Mouse (Mus musculus): ENCODE data around the gene Tatdn3.
A peak's percentile ranks its signal among the peaks of the same experiment; 100 is the strongest.
"Not testable (repeated sequence)": the region's sequence is repeated elsewhere in the genome, so short reads cannot be mapped to it uniquely, and the experiment has no call there.

Gene Tatdn3

GRCm38 (mm10) chr1:191035649-191036048 lies 27.1 kb downstream of the Tatdn3 start:
- no peak for DNase-seq (ENCODE audit: low read depth, low spot score)

- DNase-seq (ENCODE audit: low read depth, low spot score): not testable (repeated sequence)
Observed at GRCm38 (mm10) chr1:191030922-191031425, 31.8 kb downstream of the Tatdn3 start.

- DNase-seq (ENCODE audit: low read depth, low spot score): no peak
Observed at GRCm38 (mm10) chr1:191030182-191030581, 32.5 kb downstream of the Tatdn3 start.

GRCm38 (mm10) chr1:191026021-191026713 lies 36.6 kb downstream of the Tatdn3 start, which contains the start of gene Flvcr1:
Gene Flvcr1 (minus strand): TSS chr1:191026158.
- peak; percentile 98 for DNase-seq (ENCODE audit: low read depth, low spot score)

GRCm38 (mm10) chr1:191025016-191026012 lies 37.4 kb downstream of the Tatdn3 start:
- no peak for DNase-seq (ENCODE audit: low read depth, low spot score)

GRCm38 (mm10) chr1:191023806-191024205 lies 38.9 kb downstream of the Tatdn3 start:
- not testable (repeated sequence) for DNase-seq (ENCODE audit: low read depth, low spot score)

- DNase-seq (ENCODE audit: low read depth, low spot score): no peak
Observed at GRCm38 (mm10) chr1:191023140-191023539, 39.6 kb downstream of the Tatdn3 start.

- DNase-seq (ENCODE audit: low read depth, low spot score): no peak
Observed at GRCm38 (mm10) chr1:191021016-191021415, 41.7 kb downstream of the Tatdn3 start.

GRCm38 (mm10) chr1:191020217-191020924 lies 42.4 kb downstream of the Tatdn3 start:
- DNase-seq (ENCODE audit: low read depth, low spot score): no peak

GRCm38 (mm10) chr1:191019803-191020202 lies 42.9 kb downstream of the Tatdn3 start:
- DNase-seq (ENCODE audit: low read depth, low spot score): no peak

GRCm38 (mm10) chr1:191014271-191014670 lies 48.5 kb downstream of the Tatdn3 start:
- DNase-seq (ENCODE audit: low read depth, low spot score): no peak

GRCm38 (mm10) chr1:191008707-191009106 lies 54.0 kb downstream of the Tatdn3 start:
- DNase-seq (ENCODE audit: low read depth, low spot score): no peak

- DNase-seq (ENCODE audit: low read depth, low spot score): no peak
Observed at GRCm38 (mm10) chr1:191002201-191002600, 60.5 kb downstream of the Tatdn3 start.

- DNase-seq (ENCODE audit: low read depth, low spot score): no peak
Observed at GRCm38 (mm10) chr1:191000686-191001085, 62.0 kb downstream of the Tatdn3 start.

GRCm38 (mm10) chr1:190998027-190998426 lies 64.7 kb downstream of the Tatdn3 start:
- DNase-seq (ENCODE audit: low read depth, low spot score): no peak

GRCm38 (mm10) chr1:190996346-190996877 lies 66.3 kb downstream of the Tatdn3 start:
- DNase-seq (ENCODE audit: low read depth, low spot score): no peak
